Mouse (Mus musculus): Measurements from ENCODE around the gene Ccl28. TPM values are rescaled to one million over a fixed set of nuclear protein-coding genes. Genes with fewer than 3 reads are reported as not detected.
"Not testable (repeated sequence)": the region's sequence is repeated elsewhere in the genome, so short reads cannot be mapped to it uniquely, and the experiment has no call there.

Gene Ccl28
- polyA plus RNA-seq, 1 experiment from 2014 or later = 0.31 TPM

- no peak for ATAC-seq (ENCODE audit: insufficient number of reproducible peaks, insufficient read depth, low FRiP score, low TSS enrichment, low read depth)
- H3K27me3 ChIP-seq = no peaks in the 10 kb centered on the region
- no peak overlapping the region for H3K9ac ChIP-seq
- H3K4me1 ChIP-seq = no peaks in the 10 kb centered on the region
- H3K27ac ChIP-seq = no peak overlapping the region
- H3K4me3 ChIP-seq = no peak overlapping the region
- WGBS = 90% methylated on average over 2 of the region's 2 CpGs
- no peaks in the 10 kb centered on the region for H3K9me3 ChIP-seq
- no peaks in the 10 kb centered on the region for H3K36me3 ChIP-seq
- no peak overlapping the region for H3K4me2 ChIP-seq
Measured at GRCm38 (mm10) chr13:119654734-119655133, 31.1 kb downstream of the Ccl28 start.

DNA sequence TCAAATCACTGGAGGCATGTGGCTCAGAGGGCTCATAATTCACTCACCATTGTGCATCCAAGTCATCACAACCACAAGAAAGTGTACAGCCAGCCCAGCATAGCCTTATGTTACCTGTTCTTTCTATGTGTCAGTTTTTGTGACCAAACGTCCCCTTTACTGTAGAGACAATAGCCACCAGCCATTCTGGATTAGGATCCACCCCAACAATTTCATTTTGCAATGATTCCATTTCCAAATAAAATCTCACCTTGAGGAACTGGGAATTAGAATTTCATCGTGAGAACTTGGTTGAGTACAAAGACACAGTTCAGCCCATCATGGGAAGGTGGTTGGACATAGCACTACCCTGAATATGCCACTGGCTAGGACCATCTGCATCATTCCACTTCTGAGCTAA is 32.6 kb downstream of the Ccl28 start:
- Histone ChIP-seq H3K9ac (no peak overlapping the region), H3K27ac (no peak overlapping the region), H3K36me3 (no peaks in the 10 kb centered on the region), H3K4me3 (no peak overlapping the region), H3K27me3 (no peaks in the 10 kb centered on the region), H3K4me1 (no peaks in the 10 kb centered on the region), H3K9me3 (no peaks in the 10 kb centered on the region), H3K4me2 (no peak overlapping the region)
- no peak for ATAC-seq (ENCODE audit: insufficient number of reproducible peaks, insufficient read depth, low FRiP score, low TSS enrichment, low read depth)
- WGBS = 72% methylated on average over 2 of the region's 2 CpGs

DNA sequence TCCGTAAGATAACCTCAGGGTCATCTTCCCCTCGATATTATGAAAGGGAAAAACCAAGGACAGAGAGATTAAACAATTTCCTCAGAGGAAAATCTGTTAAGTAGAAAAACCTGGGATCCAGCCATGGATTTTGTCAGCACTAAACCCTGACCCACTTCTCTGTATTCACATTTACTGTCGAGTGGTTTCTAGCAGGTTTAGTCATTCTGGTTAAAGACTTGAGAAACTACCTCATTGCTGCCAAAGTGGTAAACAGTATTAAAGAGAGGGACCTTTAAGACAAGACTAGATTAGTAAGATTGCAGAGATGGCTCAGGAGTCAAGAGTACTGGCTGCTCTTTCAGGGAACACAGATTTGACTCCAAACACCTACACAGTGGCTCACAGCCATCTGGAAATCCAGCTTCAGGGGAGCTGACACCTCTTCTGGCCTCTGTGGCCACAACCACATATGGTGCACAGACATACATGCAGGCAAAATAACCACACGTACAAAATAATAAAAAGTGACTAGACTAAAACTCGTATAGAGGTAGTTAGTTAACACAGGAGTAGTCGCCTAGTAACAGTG is 33.3 kb downstream of the Ccl28 start:
- Histone ChIP-seq H3K4me1 (no peaks in the 10 kb centered on the region), H3K9me3 (no peaks in the 10 kb centered on the region), H3K4me3 (no peak overlapping the region), H3K27me3 (no peaks in the 10 kb centered on the region), H3K27ac (no peak overlapping the region), H3K4me2 (no peak overlapping the region), H3K36me3 (no peaks in the 10 kb centered on the region), H3K9ac (no peak overlapping the region)
- 71% methylated on average over 6 of the region's 6 CpGs for WGBS
- ATAC-seq (ENCODE audit: insufficient number of reproducible peaks, insufficient read depth, low FRiP score, low TSS enrichment, low read depth) = no peak

DNA sequence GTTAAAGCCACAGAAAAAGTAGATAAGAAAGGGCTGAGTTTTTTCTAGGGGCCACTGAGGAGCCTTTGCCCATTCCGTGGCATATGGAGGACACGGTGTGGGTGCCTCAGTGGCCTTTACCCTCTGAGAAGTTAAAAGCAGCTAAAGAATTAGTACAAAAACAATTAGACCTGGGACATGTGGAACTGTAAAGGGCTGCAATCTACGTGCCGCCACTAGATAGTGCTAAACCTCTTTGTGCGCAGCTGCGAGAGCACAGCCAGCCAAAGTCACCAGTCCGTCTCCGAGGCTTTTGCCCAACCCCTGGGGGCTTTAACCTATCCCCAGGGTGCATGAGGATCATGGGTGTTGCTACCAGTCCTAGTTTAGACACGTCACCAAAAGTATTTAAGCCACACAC is 37.8 kb downstream of the Ccl28 start:
- not testable (repeated sequence) for H3K9me3 ChIP-seq; H3K4me2 ChIP-seq; H3K27ac ChIP-seq; ATAC-seq (ENCODE audit: insufficient number of reproducible peaks, insufficient read depth, low FRiP score, low TSS enrichment, low read depth); H3K27me3 ChIP-seq; H3K36me3 ChIP-seq; H3K9ac ChIP-seq; H3K4me1 ChIP-seq; H3K4me3 ChIP-seq
- 76% methylated on average over 7 of the region's 9 CpGs for WGBS

DNA sequence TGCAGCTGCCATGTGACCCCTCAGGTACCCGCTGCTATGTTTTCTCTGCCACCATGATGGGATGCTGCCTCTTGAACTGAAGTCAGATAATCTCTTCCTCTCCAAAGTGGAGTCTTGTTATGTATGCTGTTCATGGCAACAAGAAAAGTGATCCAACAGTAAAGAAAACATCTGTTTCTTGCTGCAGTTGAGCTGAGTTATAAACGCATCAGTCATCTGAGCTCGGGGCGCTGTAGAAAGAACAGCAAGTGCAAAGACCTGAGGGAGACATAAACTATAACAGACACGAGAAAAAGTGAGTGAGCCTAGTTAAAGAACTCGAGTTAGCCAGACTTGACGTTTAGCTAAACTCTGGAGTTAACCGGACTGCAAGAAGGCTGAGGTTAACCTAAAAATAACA is 55.2 kb downstream of the Ccl28 start:
- Histone ChIP-seq H3K27me3 (no peaks in the 10 kb centered on the region), H3K9ac (no peak overlapping the region), H3K27ac (no peak overlapping the region), H3K9me3 (no peaks in the 10 kb centered on the region), H3K36me3 (no peaks in the 10 kb centered on the region), H3K4me3 (no peak overlapping the region), H3K4me2 (no peak overlapping the region), H3K4me1 (peaks cover 5% of the 10 kb centered on the region; the same call in 1 of the 2 replicates)
- ATAC-seq (ENCODE audit: insufficient number of reproducible peaks, insufficient read depth, low FRiP score, low TSS enrichment, low read depth) = no peak
- 46% methylated on average over 8 of the region's 8 CpGs for WGBS

DNA sequence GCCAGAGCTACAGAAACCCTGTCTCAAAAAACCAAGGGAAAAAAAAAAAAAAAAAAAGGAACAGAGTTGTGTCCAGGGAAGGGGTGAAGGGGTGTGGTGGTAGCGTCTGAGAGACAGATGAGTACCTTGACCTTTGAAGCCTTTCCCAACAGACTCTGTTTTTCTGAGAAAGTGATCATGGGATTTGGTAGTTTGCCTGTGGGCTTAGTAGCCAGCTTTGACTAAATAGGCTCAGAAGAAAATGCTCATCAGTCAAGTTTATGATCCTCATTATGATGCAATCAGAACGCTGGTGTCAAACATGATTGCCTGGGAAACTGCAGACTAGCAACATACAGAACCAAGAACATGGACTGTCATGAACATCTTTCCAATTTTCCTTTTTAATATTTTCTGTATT is 56.1 kb downstream of the Ccl28 start:
- Histone ChIP-seq H3K4me1 (peaks cover 5% of the 10 kb centered on the region; the same call in 1 of the 2 replicates), H3K9ac (no peak overlapping the region), H3K36me3 (no peaks in the 10 kb centered on the region), H3K27me3 (no peaks in the 10 kb centered on the region), H3K9me3 (no peaks in the 10 kb centered on the region), H3K4me2 (no peak overlapping the region), H3K27ac (no peak overlapping the region), H3K4me3 (no peak overlapping the region)
- 66% methylated on average over 2 of the region's 2 CpGs for WGBS
- no peak for ATAC-seq (ENCODE audit: insufficient number of reproducible peaks, insufficient read depth, low FRiP score, low TSS enrichment, low read depth)

DNA sequence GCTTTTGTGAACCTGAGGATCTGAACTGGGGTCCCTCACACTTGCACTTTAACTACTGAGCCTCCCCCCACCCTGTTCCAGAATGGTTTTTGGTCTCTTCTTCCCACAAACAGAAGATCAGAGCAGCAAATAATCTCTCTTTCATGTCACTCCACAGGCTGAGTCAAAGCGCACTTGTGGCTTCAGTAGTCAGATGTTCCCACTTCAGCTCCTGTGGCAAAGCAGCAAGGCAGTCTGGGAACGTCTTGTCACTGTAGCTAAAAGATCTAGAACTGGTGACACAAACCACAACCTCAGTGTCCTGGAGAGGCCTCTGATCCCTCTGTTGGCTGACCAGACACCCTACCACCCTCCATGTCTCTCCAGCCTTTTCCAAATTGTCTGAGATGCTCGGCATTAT is 57.5 kb downstream of the Ccl28 start:
- Histone ChIP-seq H3K36me3 (no peaks in the 10 kb centered on the region), H3K9me3 (no peaks in the 10 kb centered on the region), H3K4me2 (no peak overlapping the region), H3K9ac (no peak overlapping the region), H3K4me3 (no peak overlapping the region), H3K27me3 (no peaks in the 10 kb centered on the region), H3K27ac (no peak overlapping the region), H3K4me1 (peaks cover 5% of the 10 kb centered on the region; the same call in 1 of the 2 replicates)
- WGBS = 43% methylated on average over 3 of the region's 3 CpGs
- no peak for ATAC-seq (ENCODE audit: insufficient number of reproducible peaks, insufficient read depth, low FRiP score, low TSS enrichment, low read depth)

GRCm38 (mm10) chr13:119684416-119685177 is 61.0 kb downstream of the Ccl28 start:
- Histone ChIP-seq H3K4me1 (peaks cover 8% of the 10 kb centered on the region; the same call in 1 of the 2 replicates), H3K27ac (no peak overlapping the region), H3K36me3 (no peaks in the 10 kb centered on the region), H3K9ac (no peak overlapping the region), H3K9me3 (no peaks in the 10 kb centered on the region), H3K4me2 (no peak overlapping the region), H3K4me3 (no peak overlapping the region), H3K27me3 (no peaks in the 10 kb centered on the region)
- no peak for ATAC-seq (ENCODE audit: insufficient number of reproducible peaks, insufficient read depth, low FRiP score, low TSS enrichment, low read depth)
- 54% methylated on average over 11 of the region's 11 CpGs for WGBS

- H3K27ac ChIP-seq = peak overlapping the region; percentile 62; the same call in 1 of the 2 replicates
- no peak overlapping the region for H3K9ac ChIP-seq
Measured at GRCm38 (mm10) chr13:119689709-119690038, 66.1 kb downstream of the Ccl28 start.

DNA sequence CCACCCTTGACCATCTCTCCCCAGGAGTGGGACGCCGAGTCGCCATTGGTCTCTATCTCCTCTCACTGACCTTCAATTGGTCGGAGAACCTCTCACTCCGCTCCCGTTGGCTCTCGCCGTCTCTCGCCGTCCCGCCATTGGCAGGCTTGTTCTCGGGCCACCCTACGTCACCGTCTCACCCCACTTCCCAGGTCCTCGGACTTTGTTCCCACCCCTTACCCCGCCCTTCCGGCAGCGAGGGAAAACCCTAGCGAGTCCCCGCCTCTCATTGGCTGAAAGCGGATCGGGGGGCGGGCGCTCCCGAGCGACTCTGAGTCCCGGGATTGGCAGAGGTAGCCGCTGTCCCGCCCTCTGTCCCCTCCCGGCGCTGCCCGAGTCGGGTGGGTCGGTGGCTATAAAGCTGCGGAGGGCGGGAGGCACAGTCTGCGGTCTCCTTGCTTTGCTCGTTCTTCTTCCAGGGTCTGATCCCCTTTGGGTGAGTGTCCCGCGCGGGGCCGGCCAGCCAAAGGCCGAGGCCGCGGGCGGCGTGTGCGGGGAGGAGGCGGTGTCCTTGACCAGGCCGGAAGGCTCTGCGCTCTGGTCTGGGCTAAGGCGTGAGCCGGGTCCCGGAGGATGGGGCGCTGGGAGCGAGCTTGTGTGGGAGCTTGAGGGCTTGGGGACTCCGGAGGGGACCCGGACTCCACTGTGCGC is 66.6 kb downstream of the Ccl28 start, which contains the start of gene Hmgcs1:
Gene Hmgcs1 (plus strand): TSS at position 341 of the 690 bp plus-strand sequence.
- H3K9me3 ChIP-seq = no peaks in the 10 kb centered on the region
- H3K36me3 ChIP-seq = no peaks in the 10 kb centered on the region

More at GRCm38 (mm10) chr13:119689709-119690038, 66.1 kb downstream of the Ccl28 start:
- Histone ChIP-seq H3K36me3 (no peaks in the 10 kb centered on the region), H3K9me3 (no peaks in the 10 kb centered on the region), H3K27me3 (no peaks in the 10 kb centered on the region), H3K4me1 (peaks cover 27% of the 10 kb centered on the region), H3K4me3 (peak overlapping the region; percentile 96), H3K4me2 (peak overlapping the region; percentile 77)
- 8% methylated on average over 5 of the region's 5 CpGs for WGBS
- no peak for ATAC-seq (ENCODE audit: insufficient number of reproducible peaks, insufficient read depth, low FRiP score, low TSS enrichment, low read depth)

DNA sequence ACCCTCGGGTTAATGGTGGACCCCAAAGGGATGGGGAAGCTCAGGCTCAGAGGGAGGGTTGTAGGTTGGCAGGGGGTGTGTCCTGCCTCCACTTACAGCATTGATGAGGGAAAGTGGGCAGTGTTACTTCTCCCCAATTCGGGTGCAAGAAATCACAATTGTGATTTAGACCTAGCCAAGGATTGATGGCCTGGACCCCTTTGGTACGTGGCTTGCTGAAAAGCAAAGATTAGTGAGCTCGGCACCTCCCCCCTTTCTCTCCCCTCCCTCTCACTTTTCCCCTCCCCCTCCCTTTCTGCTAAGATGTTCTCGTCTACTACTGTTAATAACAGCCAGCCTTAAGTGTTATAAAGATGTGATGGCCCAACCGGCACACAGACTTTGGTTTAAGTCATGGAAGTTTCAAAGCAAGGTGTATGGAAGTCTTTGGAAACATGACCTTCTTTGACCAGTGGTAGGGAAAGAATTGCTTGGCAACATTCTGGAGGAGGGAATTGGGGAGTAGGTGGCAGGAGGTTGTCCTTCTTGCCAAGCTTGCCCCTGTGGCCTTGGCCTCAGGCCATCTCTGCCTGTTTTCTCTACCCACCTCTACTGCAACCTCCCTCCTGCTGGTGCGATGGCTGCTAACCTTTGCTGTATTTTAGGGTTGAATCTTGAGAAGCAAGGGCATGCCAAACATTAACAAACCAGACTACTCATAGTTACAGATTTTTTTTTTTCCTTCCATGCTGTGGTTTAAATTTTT is 67.4 kb downstream of the Ccl28 start:
- peak overlapping the region; percentile 95 for H3K9ac ChIP-seq
- peak overlapping the region; percentile 77 for H3K4me2 ChIP-seq
- peak overlapping the region; percentile 98 for H3K27ac ChIP-seq
- H3K4me3 ChIP-seq = peak overlapping the region; percentile 96
- WGBS = 3% methylated on average over 7 of the region's 7 CpGs
- H3K9me3 ChIP-seq = no peaks in the 10 kb centered on the region
- no peak for ATAC-seq (ENCODE audit: insufficient number of reproducible peaks, insufficient read depth, low FRiP score, low TSS enrichment, low read depth)
- H3K36me3 ChIP-seq = no peaks in the 10 kb centered on the region
- H3K27me3 ChIP-seq = no peaks in the 10 kb centered on the region
- peaks cover 37% of the 10 kb centered on the region for H3K4me1 ChIP-seq

More for the DNA sequence above, 66.6 kb downstream of the Ccl28 start, which contains the start of gene Hmgcs1:
- peak; percentile 99 for ATAC-seq (ENCODE audit: insufficient number of reproducible peaks, insufficient read depth, low FRiP score, low TSS enrichment, low read depth)
- Histone ChIP-seq H3K27me3 (no peaks in the 10 kb centered on the region), H3K9ac (peak within 1 kb of the TSS; percentile 95), H3K4me3 (peak within 1 kb of the TSS; percentile 96), H3K4me1 (peaks cover 31% of the 10 kb centered on the region), H3K27ac (peak within 1 kb of the TSS; percentile 98), H3K4me2 (peak within 1 kb of the TSS; percentile 77)
- WGBS = under 1% methylated on average over 59 of the region's 59 CpGs
